Mouse (Mus musculus) gastrocnemius, postnatal 25 days (tissue): Measurements from ENCODE around the gene Amot. TPM values are rescaled to one million over a fixed set of nuclear protein-coding genes. Genes with fewer than 3 reads are reported as not detected.

Experiments used
- DNase-seq: peaks from one replicate; pipeline ENCODE4 v3.0.0; 2022
- long read RNA-seq, 2 experiments: library from polyadenylated mRNA; stranded (forward); transcript quantifications; one replicate each; pipeline ENCODE4 v2.0.0; 2021
- total RNA-seq, 2 experiments: library from RNA; stranded (reverse); gene quantifications; 1 replicate in 1 of 2; 2 replicates in 1 of 2; pipeline ENCODE4 v1.2.3; 2021

Gene Amot
- total RNA-seq, result 100 to 1,000 TPM; 123 to 170 TPM
- long read RNA-seq, experiment 1, partial matches to known transcripts, result 0 of 14 reads
- long read RNA-seq, experiment 1, other reads (novel, unspliced or antisense), result 14 of 14 reads
- long read RNA-seq, experiment 2, partial matches to known transcripts, result 0 of 7 reads
- long read RNA-seq, experiment 2, other reads (novel, unspliced or antisense), result 7 of 7 reads

DNA sequence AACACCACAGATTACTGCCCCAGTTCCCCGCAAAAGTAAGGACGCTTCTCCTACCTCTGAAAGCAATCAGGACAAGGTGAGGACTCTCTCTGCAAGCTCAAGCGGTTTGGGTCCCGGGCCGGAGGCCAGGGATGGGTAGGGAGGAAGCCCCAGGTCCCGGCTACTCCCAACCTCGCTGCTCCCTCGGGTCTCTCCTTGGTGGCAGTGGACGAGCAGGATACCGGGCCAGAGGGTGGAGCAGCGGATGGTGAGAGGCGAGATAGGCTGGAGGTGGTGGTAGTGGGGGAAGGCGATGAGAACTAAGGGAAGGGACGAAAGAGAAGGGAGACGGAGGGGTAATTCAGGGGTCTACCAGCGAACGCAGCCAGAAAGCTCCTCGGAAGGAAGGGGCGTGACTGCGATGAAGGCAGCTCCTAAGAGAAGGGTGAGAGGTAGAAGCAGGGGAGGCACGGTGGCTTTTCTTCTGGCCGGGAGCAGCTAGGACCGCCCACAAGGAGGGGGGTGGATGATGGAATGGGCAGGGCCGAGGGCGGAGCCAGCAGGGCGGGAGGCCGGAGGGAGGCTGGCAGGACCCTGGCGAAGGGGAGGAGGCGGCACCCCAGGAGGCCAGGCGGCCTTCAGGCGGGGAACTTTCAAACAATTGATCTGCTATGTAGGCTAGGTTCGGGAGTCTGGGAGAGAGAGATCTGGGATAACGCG is at the start of gene Amot:
Amot (minus strand) TSS at position 465 of the 699 bp plus-strand sequence.
- peak; percentile 87 for DNase-seq

DNA sequence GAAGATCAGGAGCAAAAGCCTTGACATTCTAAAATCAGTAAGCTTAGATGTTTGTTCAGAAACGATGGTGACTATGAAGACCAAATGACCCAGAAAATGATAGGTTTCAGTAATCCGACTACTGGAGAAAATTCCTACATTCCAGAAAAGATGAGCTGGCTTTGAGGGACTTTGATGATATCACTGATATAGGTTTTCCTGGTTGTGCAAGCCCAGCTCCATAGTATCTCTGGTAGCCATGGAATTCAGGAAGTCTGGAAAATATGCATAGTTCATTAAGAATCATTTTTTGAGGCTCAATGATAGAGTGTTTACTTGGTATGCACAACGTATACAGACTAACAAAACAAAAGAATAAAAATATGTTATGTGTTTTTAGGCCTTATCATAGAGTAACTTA is 40.1 kb upstream of the Amot start:
- no peak for DNase-seq

DNA sequence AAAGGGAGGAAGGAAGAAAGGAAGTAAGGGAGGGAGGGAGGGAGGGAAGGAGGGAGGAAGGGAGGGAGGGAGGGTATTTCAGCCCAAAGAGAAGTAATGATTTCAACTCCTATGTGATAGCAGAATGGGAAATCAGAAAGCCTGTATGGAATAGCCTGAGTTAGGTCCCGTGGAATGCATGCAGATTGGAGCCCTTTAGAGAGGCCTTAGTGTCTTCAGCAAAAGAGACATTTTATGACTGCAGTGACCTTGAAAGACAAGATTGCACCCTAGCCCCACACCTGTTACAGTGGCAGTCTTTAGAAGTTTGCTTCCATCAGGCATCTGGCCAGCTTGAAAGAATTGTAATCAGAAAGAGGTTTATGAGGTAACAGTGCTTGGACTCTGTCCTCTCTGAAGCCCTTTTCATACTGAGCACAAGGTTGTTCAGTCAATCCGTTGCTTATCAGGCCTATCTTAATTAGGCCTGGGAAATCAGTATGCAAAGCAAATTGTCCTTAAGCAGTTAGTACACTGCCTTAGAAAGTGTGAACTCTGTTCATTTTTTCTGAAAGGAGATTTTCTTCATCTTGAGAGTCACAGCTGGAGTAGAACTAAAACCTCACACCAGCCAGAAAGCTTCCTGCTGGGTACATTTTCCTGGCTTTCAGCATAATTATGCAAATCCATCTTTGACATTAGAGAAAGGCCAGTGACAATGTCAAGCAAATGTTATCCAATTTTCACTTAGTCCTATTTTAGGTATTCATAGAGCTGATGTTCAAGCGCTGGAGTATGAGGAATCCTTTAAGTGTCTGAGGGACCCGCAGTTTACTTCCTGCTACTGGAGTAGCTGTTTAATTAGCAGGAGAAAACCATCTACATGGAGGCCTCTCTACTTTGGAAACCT is 38.9 kb upstream of the Amot start:
- no peak for DNase-seq

DNA sequence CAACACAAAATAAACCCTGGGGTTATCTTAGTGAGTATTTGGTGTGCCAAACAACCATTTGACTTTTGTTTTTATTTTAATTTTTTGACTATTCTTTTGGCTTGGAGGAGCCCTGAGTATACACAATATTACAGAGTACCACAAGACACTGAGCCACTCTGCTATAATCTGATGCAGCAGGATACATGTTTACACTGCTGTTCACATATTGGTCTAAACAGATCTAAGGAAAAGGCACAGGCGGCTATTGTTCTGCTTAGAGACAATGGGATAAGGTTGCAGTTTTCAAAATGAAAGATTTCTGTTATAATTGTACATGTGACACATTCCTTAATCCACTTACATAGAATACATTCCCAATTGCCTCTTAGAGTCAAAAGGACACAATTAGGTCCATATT is 36.1 kb upstream of the Amot start:
- no peak for DNase-seq

DNA sequence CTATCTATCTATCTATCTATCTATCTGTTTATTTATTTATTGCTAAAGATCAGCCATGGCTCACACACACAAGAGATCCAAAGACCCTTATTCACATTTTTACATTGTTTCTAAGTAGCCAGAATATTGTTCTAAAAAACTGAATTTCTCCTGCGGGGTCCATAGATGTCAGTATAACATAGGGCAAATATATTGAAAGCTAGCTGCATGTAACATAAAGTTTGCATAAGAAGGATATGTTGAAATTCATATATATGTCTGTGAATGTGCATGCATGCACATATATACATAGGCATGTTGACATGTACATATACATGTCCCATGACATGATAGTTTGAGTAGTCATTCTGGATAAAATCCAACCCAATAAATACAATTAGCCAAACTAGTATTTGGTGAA is 35.3 kb upstream of the Amot start:
- DNase-seq, result no peak

DNA sequence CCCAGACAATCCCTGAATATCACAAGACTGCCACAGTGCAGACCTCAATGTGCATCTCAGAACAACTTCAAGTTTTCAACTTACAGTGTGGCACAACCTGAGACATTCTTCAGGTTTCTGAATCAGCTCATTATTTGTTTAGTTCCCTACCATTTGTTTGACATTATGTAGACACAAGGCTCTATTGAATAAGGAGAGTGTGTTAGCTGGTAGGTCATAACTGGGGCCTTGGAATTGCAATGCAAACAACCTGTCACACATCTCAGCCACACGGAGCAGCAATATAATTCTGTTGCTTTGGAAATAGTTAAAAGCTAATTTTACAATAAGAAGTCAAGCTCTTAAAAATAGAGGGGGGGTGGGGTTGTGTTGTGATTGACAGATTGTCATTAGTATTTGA is 24.6 kb upstream of the Amot start:
- no peak for DNase-seq

- no peak for DNase-seq
Measured at GRCm38 (mm10) chrX:145516322-145517066, 11.5 kb upstream of the Amot start.

- no peak for DNase-seq
Measured at GRCm38 (mm10) chrX:145515498-145516158, 10.6 kb upstream of the Amot start.

- DNase-seq, result no peak
Measured at GRCm38 (mm10) chrX:145510675-145511074, 5.7 kb upstream of the Amot start.

DNA sequence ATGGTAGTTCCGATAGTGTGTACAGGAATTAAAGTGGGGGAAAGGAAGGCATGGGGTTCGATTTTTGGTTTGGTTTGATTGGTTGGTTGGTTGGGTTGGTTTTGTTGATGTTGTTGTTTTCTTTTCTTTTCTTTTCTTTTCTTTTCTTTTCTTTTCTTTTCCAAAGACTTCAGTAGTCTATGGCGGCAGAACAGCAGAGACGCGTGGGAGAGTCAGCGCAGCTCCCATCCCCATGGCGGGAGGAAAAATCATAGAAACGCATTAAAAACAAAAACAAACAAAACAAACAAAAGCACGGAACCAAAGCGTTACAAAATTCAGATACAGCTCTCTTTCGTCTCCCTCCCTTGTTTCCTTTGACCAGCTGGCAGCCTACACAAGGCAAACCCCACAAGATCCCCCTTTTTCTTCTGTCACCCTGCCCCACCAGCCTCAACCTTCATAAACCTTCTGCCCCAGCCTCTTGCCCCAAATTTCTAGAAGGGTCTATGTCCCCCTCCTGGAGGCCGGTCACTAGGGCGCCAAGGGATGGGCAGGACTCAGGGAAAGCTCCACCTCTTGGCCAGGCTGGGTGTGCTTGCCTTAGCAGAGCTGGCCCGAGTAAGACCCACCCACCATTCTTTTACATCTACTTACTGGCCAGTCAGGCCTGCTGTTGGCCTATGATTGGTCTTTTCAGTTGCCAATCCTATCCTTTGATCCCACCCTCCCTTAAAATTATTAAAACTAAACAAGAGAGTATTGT is 648 bp upstream of the Amot start:
- DNase-seq, result peak; percentile 70

DNA sequence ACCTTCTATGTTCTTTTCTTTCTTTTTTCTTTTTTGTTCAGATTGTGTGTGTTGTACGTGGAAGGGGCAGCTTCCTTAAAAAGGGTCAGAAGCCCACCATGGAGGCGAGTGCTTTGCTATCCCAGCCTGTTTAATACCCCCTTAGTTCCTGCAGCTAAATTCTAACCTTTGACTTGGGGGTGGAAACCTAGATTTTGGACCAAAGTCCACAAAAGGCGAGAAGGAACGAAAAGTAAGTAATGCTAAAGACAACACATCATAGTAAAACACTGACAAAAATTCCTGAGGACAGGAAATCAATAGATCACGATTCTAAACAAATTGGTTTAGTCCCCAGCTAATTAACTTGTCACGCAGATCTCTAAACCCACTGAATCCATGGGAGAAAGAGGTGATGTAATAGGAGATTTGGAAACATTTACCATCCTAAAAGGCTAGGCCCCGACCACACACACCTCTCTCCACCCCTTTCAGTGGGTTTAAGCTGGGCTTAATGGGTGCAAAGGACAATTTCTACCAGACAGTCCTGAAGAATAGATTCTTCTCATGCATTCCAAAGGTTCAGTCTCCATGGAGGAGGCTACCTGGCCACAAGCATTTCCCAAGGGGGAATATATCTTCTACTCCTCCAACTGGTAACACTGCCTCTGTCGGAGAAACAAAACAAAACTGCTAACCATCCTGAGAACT is 3.2 kb downstream of the Amot start:
- DNase-seq, result no peak

DNA sequence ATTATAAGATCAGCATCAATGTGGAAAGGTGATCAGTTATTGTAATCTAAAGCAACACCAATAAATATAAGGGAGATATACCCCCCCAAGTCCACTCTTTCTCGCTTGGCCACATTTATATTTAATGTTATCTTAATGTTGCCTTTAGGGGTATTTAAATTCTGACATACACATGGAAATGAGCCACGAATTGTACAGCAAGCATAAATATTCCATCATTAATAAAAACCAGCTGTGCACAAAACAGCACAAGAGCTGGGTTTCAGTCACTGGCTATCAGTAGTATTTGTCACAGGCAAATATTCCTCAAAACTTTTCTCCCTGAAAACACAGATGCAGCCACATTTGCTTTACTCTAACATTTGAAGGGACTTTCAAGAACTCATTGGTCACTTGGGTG is 5.9 kb downstream of the Amot start:
- DNase-seq, result no peak

- no peak for DNase-seq
Measured at GRCm38 (mm10) chrX:145498691-145499090, 6.3 kb downstream of the Amot start.

DNA sequence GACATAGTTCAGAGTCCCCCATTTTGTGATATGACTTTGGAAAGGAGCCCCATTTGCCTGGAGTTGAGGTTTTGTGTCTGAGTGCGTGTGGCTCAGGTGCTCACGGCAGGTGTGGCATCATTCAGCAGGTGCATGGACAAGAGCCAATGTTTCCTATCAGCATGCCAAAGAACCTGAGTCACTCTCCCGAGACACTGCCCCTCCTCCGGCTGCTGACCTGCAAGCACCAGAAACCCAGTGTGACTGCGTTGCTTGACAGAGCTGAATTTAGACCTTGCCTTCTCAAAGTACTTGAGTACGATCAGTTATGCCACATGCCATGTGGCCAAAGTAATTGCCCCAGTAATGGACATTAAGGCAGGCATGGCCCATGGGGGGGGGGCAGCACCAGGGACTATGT is 7.5 kb downstream of the Amot start:
- DNase-seq, result no peak

DNA sequence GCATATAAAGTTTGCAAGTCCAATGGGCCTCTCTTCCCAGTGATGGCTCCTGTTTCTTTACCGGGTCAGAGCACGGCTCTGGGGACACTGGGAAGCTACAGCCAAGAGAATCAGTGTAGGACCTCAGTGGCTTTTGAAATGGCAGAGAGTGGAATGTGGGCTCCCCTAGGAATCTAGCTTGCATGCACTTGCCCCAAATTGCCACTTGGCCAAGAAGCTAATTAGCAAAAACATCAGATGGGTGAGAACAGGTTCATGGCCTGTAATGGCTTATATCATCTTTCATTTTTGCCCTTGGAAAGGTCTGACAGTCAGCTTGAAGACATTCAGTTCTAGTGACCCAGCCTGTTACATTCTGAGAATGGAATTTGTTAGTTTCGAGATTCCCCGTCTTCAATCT is 9.6 kb downstream of the Amot start:
- DNase-seq, result no peak

- DNase-seq, result no peak
Measured at GRCm38 (mm10) chrX:145490821-145491220, 14.2 kb downstream of the Amot start.

GRCm38 (mm10) chrX:145490417-145490816 is 14.6 kb downstream of the Amot start:
- DNase-seq, result no peak

DNA sequence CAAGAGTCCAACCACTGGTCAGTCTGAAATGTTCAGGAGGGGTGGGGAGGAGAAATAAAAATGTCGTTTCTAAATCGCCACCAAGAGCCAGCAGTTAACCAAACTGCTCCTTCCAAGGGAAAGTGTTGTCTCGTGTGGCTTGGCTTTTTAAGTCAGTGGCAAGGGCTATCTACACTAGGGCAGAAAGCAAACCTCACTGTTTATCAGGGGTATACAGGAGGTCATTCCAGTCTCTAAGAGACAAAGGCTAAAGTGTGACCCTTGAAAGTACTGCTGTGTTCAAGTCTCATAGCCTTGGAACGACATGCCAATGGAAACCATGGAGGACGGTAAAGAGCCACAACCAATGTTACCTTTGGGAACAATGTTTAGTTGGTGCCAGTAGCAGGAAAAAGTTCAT is 15.0 kb downstream of the Amot start:
- DNase-seq, result no peak

GRCm38 (mm10) chrX:145485495-145485894 is 19.5 kb downstream of the Amot start:
- DNase-seq, result no peak

GRCm38 (mm10) chrX:145483486-145484055 is 21.4 kb downstream of the Amot start:
- no peak for DNase-seq
